ENCODE assay signal across 21 mouse cellular contexts in genomic region chr11:115406858-115407401, GRCm38 (mm10). TPM values are rescaled to one million over a fixed set of nuclear protein-coding genes. Genes with fewer than 3 reads are reported as not detected.
DNase-seq lines count a peak whose midpoint lies in the region; ATAC-seq and TF ChIP-seq lines count a peak whose summit lies in the region.
"Had no signal": no experiment of that assay in that cellular context is flagged by ENCODE, and none has a peak within 500 bp of the region (broad histone marks: within the 10 kb centered on the region; RNA-seq: fewer than 3 reads in every experiment).

No protein-coding gene starts in this region.

- no peaks in the 10 kb centered on the region for H3K27me3 ChIP-seq in spleen, adult 2 months (ENCODE audit: control insufficient read depth, insufficient read depth, low read length)
- no peaks in the 10 kb centered on the region for H3K27me3 ChIP-seq in hindbrain, embryonic 12.5 days
- H3K27me3 ChIP-seq: forebrain, embryonic 15.5 days; limb, embryonic 12.5 days; liver, embryonic 15.5 days; stomach, embryonic 15.5 days had no signal

- H3K4me2 ChIP-seq in hindbrain, embryonic 12.5 days (replicated peaks): no peak overlapping the region
- H3K4me2 ChIP-seq: forebrain, embryonic 15.5 days; limb, embryonic 12.5 days; liver, embryonic 15.5 days; stomach, embryonic 15.5 days had no signal

- H3K4me3 ChIP-seq in spleen, adult 2 months (ENCODE audit: extremely low read depth, insufficient read depth, insufficient read length): no peak overlapping the region
- no peak overlapping the region for H3K4me3 ChIP-seq in hindbrain, embryonic 12.5 days
- H3K4me3 ChIP-seq: forebrain, embryonic 15.5 days; gastrocnemius, adult 2 months; heart, adult 2 months; limb, embryonic 12.5 days; liver, embryonic 15.5 days; stomach, embryonic 15.5 days had no signal

- H3K27ac ChIP-seq in spleen, adult 2 months (ENCODE audit: insufficient read depth, low read length): peak overlapping the region; percentile 85
- H3K27ac ChIP-seq in hindbrain, embryonic 12.5 days: no peak overlapping the region
- H3K27ac ChIP-seq: forebrain, embryonic 15.5 days; gastrocnemius, adult 2 months; heart, adult 2 months; hindbrain, postnatal 0 days; limb, embryonic 12.5 days; liver, embryonic 15.5 days had no signal

- H3K4me1 ChIP-seq in spleen, adult 2 months (ENCODE audit: control insufficient read depth, insufficient read depth, insufficient read length): no peaks in the 10 kb centered on the region; the same call in 1 of the 2 replicates
- H3K4me1 ChIP-seq in hindbrain, embryonic 12.5 days: peaks cover 51% of the 10 kb centered on the region

- ATAC-seq in hindbrain, embryonic 12.5 days (ENCODE audit: low FRiP score): no peak
- ATAC-seq: forebrain, embryonic 15.5 days; hindbrain, postnatal 0 days had no signal

- WGBS in spleen, adult 2 months: 70% methylated on average over 17 of the region's 17 CpGs
- 95% methylated on average over 17 of the region's 17 CpGs for WGBS in hindbrain, embryonic 12.5 days

- peak in 1 of 2 experiments; percentile 49 for DNase-seq in spleen, adult 2 months (ENCODE audit: low read depth in 1 of 2, low spot score in 2 of 2)
- DNase-seq in spleen, postnatal 14 days (ENCODE audit: low spot score in 2 of 2): no peak
- peak; percentile 88 for DNase-seq in T-cell, adult 2 months (ENCODE audit: low spot score)
- peak; percentile 71 to 85 for DNase-seq in thymus, adult 18-20 months
- no peak for DNase-seq in ovary, postnatal 36 days (ENCODE audit: low spot score)
- no peak for DNase-seq in left cerebral cortex, postnatal 25 days (ENCODE audit: low spot score in 2 of 2)
- DNase-seq: adrenal gland, postnatal 10 days; cerebellum, adult 9-10 months; gastrocnemius, adult 2 months; heart, adult 2 months; heart, postnatal 36 days; kidney, adult 9 months; kidney, postnatal 4 days; midbrain, embryonic 14.5 days had no signal

- intact Hi-C loops in left cerebral cortex, postnatal 25 days (cut with DNase I): no loop called here

- no peaks in the 10 kb centered on the region for H3K9me3 ChIP-seq in hindbrain, embryonic 12.5 days (replicated peaks)
- H3K9me3 ChIP-seq: forebrain, embryonic 15.5 days; limb, embryonic 12.5 days; liver, embryonic 15.5 days; stomach, embryonic 15.5 days had no signal

- no peak; the same call in 1 of the 2 replicates for TF ChIP-seq POLR2A in spleen, adult 2 months (IDR thresholded peaks at IDR 0.05; ENCODE audit: low read depth, low read length)

- no peak for TF ChIP-seq CTCF in spleen, adult 2 months (IDR thresholded peaks at IDR 0.05; ENCODE audit: extremely low read depth, insufficient read depth, insufficient read length, insufficient replicate concordance)

- H3K9ac ChIP-seq in hindbrain, embryonic 12.5 days: no peak overlapping the region
- H3K9ac ChIP-seq: forebrain, embryonic 15.5 days; limb, embryonic 12.5 days; liver, embryonic 15.5 days; stomach, embryonic 15.5 days had no signal

- H3K36me3 ChIP-seq in spleen, adult 2 months (ENCODE audit: control insufficient read depth, insufficient read depth, low read length): peaks cover 5% of the 10 kb centered on the region
- peaks cover 34% of the 10 kb centered on the region for H3K36me3 ChIP-seq in hindbrain, embryonic 12.5 days

RNA-seq across cellular contexts. Expression of gene Mrpl58, which starts 3.4 kb away (rescaled TPM):
- 42.8 and 48.3 TPM in 2 replicates for polyA plus RNA-seq in spleen, adult 2 months (2012; rRNA removed)
- polyA plus RNA-seq in hindbrain, embryonic 12.5 days (2016; fragmentation: Nextera tagmentation; extraction: Ambion mirVana): 180 and 190 TPM in 2 replicates
- total RNA-seq in left cerebral cortex, postnatal 25 days (2021): 100 to 1,000 TPM; 107 to 109 TPM

RNA-seq across cellular contexts. Expression of gene Atp5h, which starts 12.8 kb away (rescaled TPM):
- 34.5 and 40.4 TPM in 2 replicates for polyA plus RNA-seq in spleen, adult 2 months (2012; rRNA removed)
- 810 and 835 TPM in 2 replicates for polyA plus RNA-seq in hindbrain, embryonic 12.5 days (2016; fragmentation: Nextera tagmentation; extraction: Ambion mirVana)
- total RNA-seq in left cerebral cortex, postnatal 25 days (2021): 100 to 1,000 TPM; 447 to 455 TPM

RNA-seq across cellular contexts. Expression of gene Kctd2, which starts 13.0 kb away (rescaled TPM):
- polyA plus RNA-seq in spleen, adult 2 months (2012; rRNA removed): 21.8 and 24.5 TPM in 2 replicates
- polyA plus RNA-seq in hindbrain, embryonic 12.5 days (2016; fragmentation: Nextera tagmentation; extraction: Ambion mirVana): 30.0 and 33.0 TPM in 2 replicates
- total RNA-seq in left cerebral cortex, postnatal 25 days (2021): 10 to 100 TPM; 70.9 to 72.5 TPM

RNA-seq across cellular contexts. Expression of gene Cdr2l, which starts 25.2 kb away (rescaled TPM):
- 7.0 and 8.4 TPM in 2 replicates for polyA plus RNA-seq in spleen, adult 2 months (2012; rRNA removed)
- polyA plus RNA-seq in hindbrain, embryonic 12.5 days (2016; fragmentation: Nextera tagmentation; extraction: Ambion mirVana): 27.6 and 28.8 TPM in 2 replicates
- total RNA-seq in left cerebral cortex, postnatal 25 days (2021): 10 to 100 TPM; 19.8 to 20.9 TPM

RNA-seq across cellular contexts. Expression of gene Trim80, which starts 33.4 kb away (rescaled TPM):
- not detected in 2 replicates for polyA plus RNA-seq in spleen, adult 2 months (2012; rRNA removed)
- 0.20 TPM in 1 of 2 replicates, not detected in the other for polyA plus RNA-seq in hindbrain, embryonic 12.5 days (2016; fragmentation: Nextera tagmentation; extraction: Ambion mirVana)
- not detected for total RNA-seq in left cerebral cortex, postnatal 25 days (2021)
- total RNA-seq: gastrocnemius, adult 2 months; heart, postnatal 36 days; hindbrain, postnatal 0 days had no signal
- polyA plus RNA-seq: forebrain, embryonic 15.5 days; limb, embryonic 12.5 days; midbrain, embryonic 14.5 days; neural tube, embryonic 11.5 days had no signal

Comparison
In these comparisons a context has a peak if more than half of its experiments do, and no peak if none do; other contexts are left out.
1. DNase-seq: peak in T-cell, adult 2 months (single experiment) and thymus, adult 18-20 months (2 of 2); none in spleen, postnatal 14 days (0 of 2), ovary, postnatal 36 days (single experiment) and left cerebral cortex, postnatal 25 days (0 of 2).
2. RNA of gene Atp5h, which starts 12.8 kb away (polyA plus RNA-seq): 810 to 835 TPM in hindbrain, embryonic 12.5 days; 34.5 to 40.4 TPM in spleen, adult 2 months; every median in the first group is over 10 times any median in the second.